Mouse (Mus musculus): ENCODE results near the gene Olfr70. TPM values are rescaled to one million over a fixed set of nuclear protein-coding genes. Genes with fewer than 3 reads are reported as not detected.

The Olfr70 gene
- not detected in 2 replicates for polyA plus RNA-seq (2015; fragmentation: Nextera tagmentation; extraction: Ambion mirVana)

GRCm38 (mm10) chr4:43700707-43701106, at the start of gene Olfr70:
TSS of gene Olfr70 (minus strand) at chr4:43700807.
- WGBS = 89% methylated on average over 6 of the region's 6 CpGs
- no peaks in the 10 kb centered on the region for H3K27me3 ChIP-seq
- no peak within 1 kb of the TSS for H3K9ac ChIP-seq
- H3K4me1 ChIP-seq (replicated peaks) = no peaks in the 10 kb centered on the region
- no peak for ATAC-seq (ENCODE audit: low FRiP score, low read depth)
- no peaks in the 10 kb centered on the region for H3K9me3 ChIP-seq
- no peak within 1 kb of the TSS for H3K4me2 ChIP-seq
- no peak within 1 kb of the TSS for H3K27ac ChIP-seq (replicated peaks)
- H3K36me3 ChIP-seq = no peaks in the 10 kb centered on the region
- H3K4me3 ChIP-seq = no peak within 1 kb of the TSS

DNA sequence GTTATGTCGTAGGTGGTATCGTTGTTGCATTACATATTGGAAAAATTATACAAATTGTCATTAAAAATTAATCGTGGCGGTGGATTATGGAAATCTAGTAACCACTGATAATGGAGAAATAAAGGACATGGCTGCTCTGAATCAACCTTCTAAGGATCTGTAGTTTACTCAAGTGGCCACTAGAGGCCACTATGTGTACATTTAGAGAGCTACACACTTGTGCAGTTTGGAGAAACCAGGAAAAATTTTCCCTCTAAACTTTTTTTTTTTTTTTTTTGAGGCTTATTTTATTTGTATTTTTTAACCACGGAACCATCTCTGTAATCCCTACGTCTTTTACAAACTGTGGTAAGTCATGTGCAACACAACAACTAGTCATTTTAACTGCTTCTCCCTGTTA, 44.6 kb upstream of the Olfr70 start:
- 15% methylated on average over 6 of the region's 6 CpGs for WGBS

DNA sequence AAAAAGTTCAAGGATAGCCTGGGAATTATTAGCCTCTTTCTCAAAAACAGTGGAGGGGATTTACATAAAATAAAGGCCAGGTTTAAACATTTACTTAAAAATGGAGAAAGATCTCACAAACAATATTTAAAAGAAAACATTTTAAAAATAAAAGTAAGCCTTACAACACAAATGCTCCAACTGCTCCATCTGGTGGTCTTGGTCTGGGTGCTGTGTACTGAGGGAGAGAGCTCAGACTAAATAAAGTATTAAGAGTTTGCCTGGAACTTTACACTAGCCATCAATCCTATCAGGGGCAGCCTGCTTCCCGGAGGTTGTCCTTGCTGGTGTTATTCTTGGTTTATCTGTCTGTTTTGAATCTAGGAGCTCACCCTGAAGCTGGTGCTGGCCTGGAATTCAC, 42.5 kb upstream of the Olfr70 start:
- Histone ChIP-seq H3K27me3 (no peaks in the 10 kb centered on the region), H3K4me1 (replicated peaks) (no peaks in the 10 kb centered on the region), H3K27ac (replicated peaks) (no peak overlapping the region), H3K9ac (no peak overlapping the region), H3K36me3 (no peaks in the 10 kb centered on the region), H3K4me2 (no peak overlapping the region), H3K9me3 (no peaks in the 10 kb centered on the region), H3K4me3 (no peak overlapping the region)
- WGBS = 66% methylated on average over 1 of the region's 1 CpGs
- no peak for ATAC-seq (ENCODE audit: low FRiP score, low read depth)

More for the DNA sequence above, 44.6 kb upstream of the Olfr70 start:
- H3K4me1 ChIP-seq (replicated peaks) = no peaks in the 10 kb centered on the region
- ATAC-seq (ENCODE audit: low FRiP score, low read depth) = no peak
- no peaks in the 10 kb centered on the region for H3K9me3 ChIP-seq
- no peak overlapping the region for H3K4me2 ChIP-seq
- H3K9ac ChIP-seq = no peak overlapping the region
- no peak overlapping the region for H3K27ac ChIP-seq (replicated peaks)
- no peak overlapping the region for H3K4me3 ChIP-seq
- no peaks in the 10 kb centered on the region for H3K36me3 ChIP-seq
- H3K27me3 ChIP-seq = no peaks in the 10 kb centered on the region

DNA sequence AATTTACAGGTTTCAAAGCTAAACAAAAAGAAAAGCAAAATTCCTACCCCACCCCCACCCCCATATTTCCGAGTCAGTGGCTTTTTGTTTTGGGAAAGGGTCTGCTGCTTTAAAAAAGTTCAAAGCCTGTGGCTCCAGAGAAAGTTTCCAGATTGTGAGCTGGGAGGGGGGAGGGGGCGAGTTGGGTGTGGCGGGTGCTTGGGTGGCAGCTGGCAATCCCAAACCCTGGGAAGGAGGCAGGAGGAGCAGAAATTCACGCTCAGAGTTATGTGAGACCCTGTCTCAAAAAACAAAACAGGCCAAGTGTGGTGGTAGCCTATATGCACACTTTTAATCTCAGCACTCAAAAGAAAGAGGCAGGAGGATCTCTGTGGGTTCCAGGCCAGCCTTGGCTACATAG, 42.0 kb upstream of the Olfr70 start:
- H3K36me3 ChIP-seq = no peaks in the 10 kb centered on the region
- no peaks in the 10 kb centered on the region for H3K9me3 ChIP-seq
- WGBS = 29% methylated on average over 4 of the region's 4 CpGs
- no peak overlapping the region for H3K27ac ChIP-seq (replicated peaks)
- ATAC-seq (ENCODE audit: low FRiP score, low read depth) = no peak
- no peaks in the 10 kb centered on the region for H3K4me1 ChIP-seq (replicated peaks)
- no peak overlapping the region for H3K4me3 ChIP-seq
- H3K4me2 ChIP-seq = no peak overlapping the region
- H3K27me3 ChIP-seq = no peaks in the 10 kb centered on the region
- H3K9ac ChIP-seq = no peak overlapping the region

- H3K27ac ChIP-seq (replicated peaks) = no peak overlapping the region
- WGBS = 65% methylated on average over 5 of the region's 5 CpGs
- H3K36me3 ChIP-seq = no peaks in the 10 kb centered on the region
- H3K4me2 ChIP-seq = no peak overlapping the region
- no peaks in the 10 kb centered on the region for H3K4me1 ChIP-seq (replicated peaks)
- H3K9me3 ChIP-seq = no peaks in the 10 kb centered on the region
- H3K27me3 ChIP-seq = no peaks in the 10 kb centered on the region
- H3K4me3 ChIP-seq = no peak overlapping the region
- H3K9ac ChIP-seq = no peak overlapping the region
- ATAC-seq (ENCODE audit: low FRiP score, low read depth) = no peak
These were observed 40.9 kb upstream of the Olfr70 start for GRCm38 (mm10) chr4:43741526-43741925.

DNA sequence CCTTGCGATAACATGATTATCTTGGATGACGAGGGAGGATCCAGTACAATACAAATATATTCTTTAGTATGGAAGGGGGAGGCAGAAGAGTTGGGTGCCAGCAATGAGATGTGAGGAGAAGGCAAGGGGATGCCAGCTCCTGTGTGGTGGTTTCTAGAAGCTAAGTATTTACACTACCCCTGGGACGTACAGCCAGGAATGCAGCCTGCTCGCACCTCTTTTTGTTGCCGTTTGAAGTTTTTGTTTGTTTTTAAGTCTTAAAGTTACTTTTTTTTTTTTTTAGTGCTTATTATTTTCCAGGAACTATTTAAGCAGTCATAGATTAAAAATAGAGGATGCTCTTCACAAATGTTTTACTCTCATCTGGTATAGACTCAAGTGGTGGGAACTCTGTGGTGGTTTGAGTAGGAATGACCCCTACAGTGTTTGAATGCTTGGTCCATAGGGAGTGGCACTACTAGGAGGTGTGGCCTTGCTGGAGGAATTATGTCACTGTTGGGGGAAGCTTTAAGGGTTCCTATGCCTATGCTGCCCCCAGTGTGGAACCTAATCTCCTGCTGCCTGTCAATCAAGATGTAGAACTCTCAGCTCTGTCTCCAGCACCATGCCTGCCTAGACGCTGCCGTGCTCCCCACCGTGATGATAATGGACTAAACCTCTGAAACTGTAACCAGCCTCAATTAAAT, 38.5 kb upstream of the Olfr70 start:
- Histone ChIP-seq H3K36me3 (no peaks in the 10 kb centered on the region), H3K9ac (no peak overlapping the region), H3K27ac (replicated peaks) (no peak overlapping the region), H3K9me3 (no peaks in the 10 kb centered on the region), H3K4me2 (no peak overlapping the region), H3K4me3 (no peak overlapping the region), H3K27me3 (no peaks in the 10 kb centered on the region), H3K4me1 (replicated peaks) (no peaks in the 10 kb centered on the region)
- WGBS = 76% methylated on average over 8 of the region's 8 CpGs
- no peak for ATAC-seq (ENCODE audit: low FRiP score, low read depth)

GRCm38 (mm10) chr4:43737144-43737543, 36.5 kb upstream of the Olfr70 start:
- Histone ChIP-seq H3K9ac (no peak overlapping the region), H3K4me2 (no peak overlapping the region), H3K36me3 (no peaks in the 10 kb centered on the region), H3K4me1 (replicated peaks) (no peaks in the 10 kb centered on the region), H3K9me3 (no peaks in the 10 kb centered on the region), H3K27me3 (no peaks in the 10 kb centered on the region), H3K4me3 (no peak overlapping the region), H3K27ac (replicated peaks) (no peak overlapping the region)
- ATAC-seq (ENCODE audit: low FRiP score, low read depth) = no peak
- 58% methylated on average over 6 of the region's 6 CpGs for WGBS

- no peak overlapping the region for H3K4me3 ChIP-seq
- H3K4me2 ChIP-seq = no peak overlapping the region
- no peak for ATAC-seq (ENCODE audit: low FRiP score, low read depth)
- H3K27ac ChIP-seq (replicated peaks) = no peak overlapping the region
- no peaks in the 10 kb centered on the region for H3K9me3 ChIP-seq
- no peaks in the 10 kb centered on the region for H3K4me1 ChIP-seq (replicated peaks)
- H3K9ac ChIP-seq = no peak overlapping the region
- WGBS = 87% methylated on average over 5 of the region's 5 CpGs
- no peaks in the 10 kb centered on the region for H3K36me3 ChIP-seq
- H3K27me3 ChIP-seq = no peaks in the 10 kb centered on the region
These were observed 32.6 kb upstream of the Olfr70 start for GRCm38 (mm10) chr4:43733186-43733585.

GRCm38 (mm10) chr4:43732171-43732570, 31.6 kb upstream of the Olfr70 start:
- WGBS = 43% methylated on average over 1 of the region's 1 CpGs
- Histone ChIP-seq H3K36me3 (no peaks in the 10 kb centered on the region), H3K9me3 (no peaks in the 10 kb centered on the region), H3K27ac (replicated peaks) (no peak overlapping the region), H3K4me2 (no peak overlapping the region), H3K27me3 (no peaks in the 10 kb centered on the region), H3K9ac (no peak overlapping the region), H3K4me3 (no peak overlapping the region), H3K4me1 (replicated peaks) (no peaks in the 10 kb centered on the region)
- ATAC-seq (ENCODE audit: low FRiP score, low read depth) = no peak

DNA sequence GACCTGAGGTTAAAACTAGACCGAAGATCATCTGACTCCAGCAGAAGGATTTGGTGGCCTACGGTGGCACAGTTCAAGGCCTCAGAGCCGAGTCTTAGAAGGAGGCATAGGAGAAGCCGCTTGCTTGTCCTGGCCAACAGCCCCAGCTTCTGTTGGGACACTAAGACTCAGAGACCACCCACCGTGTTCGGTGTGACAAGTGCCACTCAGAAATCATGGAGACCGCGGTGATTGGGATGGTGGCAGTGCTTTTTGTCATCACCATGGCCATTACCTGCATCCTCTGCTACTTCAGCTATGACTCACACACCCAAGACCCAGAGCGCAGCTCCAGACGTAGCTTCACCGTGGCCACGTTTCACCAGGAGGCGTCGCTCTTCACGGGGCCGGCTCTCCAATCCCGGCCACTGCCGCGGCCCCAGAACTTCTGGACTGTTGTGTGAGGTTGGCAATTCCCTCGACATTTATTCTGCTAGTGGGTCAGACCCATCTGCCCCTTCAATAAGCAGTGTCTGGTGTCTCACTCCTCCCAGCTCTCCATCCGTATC, 30.2 kb upstream of the Olfr70 start:
- no peaks in the 10 kb centered on the region for H3K27me3 ChIP-seq
- WGBS = 80% methylated on average over 21 of the region's 21 CpGs
- H3K36me3 ChIP-seq = no peaks in the 10 kb centered on the region
- H3K4me1 ChIP-seq (replicated peaks) = no peaks in the 10 kb centered on the region
- H3K9me3 ChIP-seq = no peaks in the 10 kb centered on the region
- no peak overlapping the region for H3K27ac ChIP-seq (replicated peaks)
- no peak for ATAC-seq (ENCODE audit: low FRiP score, low read depth)
- no peak overlapping the region for H3K4me2 ChIP-seq
- no peak overlapping the region for H3K4me3 ChIP-seq
- no peak overlapping the region for H3K9ac ChIP-seq

DNA sequence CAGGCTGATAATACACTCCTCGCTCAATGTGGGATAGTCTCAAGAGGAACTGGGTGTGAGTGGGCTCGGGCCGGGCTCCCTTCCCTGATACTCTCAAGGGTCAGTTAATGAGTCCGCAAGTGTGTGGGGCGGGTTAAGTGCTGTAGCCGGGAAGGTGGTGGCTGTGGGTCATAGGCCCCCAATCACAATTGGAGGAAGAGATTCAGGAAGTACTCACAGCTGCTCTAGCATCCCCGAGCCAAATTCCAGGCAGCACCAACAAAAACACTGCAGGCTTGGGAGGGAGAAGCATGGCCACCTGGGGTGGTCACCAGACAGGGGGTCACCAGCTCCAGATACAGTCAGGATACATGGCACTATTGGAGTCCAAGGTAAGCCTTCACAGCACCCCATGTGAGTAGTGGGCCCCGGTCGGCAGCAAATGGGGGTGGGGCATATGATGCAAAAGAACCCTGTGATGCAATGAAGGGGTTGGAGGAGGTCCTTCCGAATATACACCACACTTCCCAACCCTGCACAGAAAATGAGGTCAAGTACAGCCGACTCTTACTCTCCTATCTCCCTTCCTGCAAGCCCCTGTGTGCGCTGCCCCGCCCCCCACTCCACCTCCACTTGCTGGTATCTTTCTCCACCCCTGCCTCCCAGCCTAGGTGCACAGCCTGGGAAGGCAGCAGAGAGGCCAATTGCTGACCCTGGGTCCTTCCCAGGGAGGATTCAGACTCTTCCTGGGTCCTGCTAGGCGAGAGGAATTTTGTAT, 29.4 kb upstream of the Olfr70 start, which contains the start of gene Spaar:
Gene Spaar (plus strand): TSS at position 241 of the 757 bp plus-strand sequence.
- no peak within 1 kb of the TSS for H3K4me2 ChIP-seq
- no peaks in the 10 kb centered on the region for H3K27me3 ChIP-seq
- WGBS = 71% methylated on average over 14 of the region's 14 CpGs
- no peaks in the 10 kb centered on the region for H3K4me1 ChIP-seq (replicated peaks)
- no peaks in the 10 kb centered on the region for H3K36me3 ChIP-seq
- no peak within 1 kb of the TSS for H3K4me3 ChIP-seq
- no peak for ATAC-seq (ENCODE audit: low FRiP score, low read depth)
- H3K9ac ChIP-seq = no peak within 1 kb of the TSS
- no peak within 1 kb of the TSS for H3K27ac ChIP-seq (replicated peaks)
- no peaks in the 10 kb centered on the region for H3K9me3 ChIP-seq

GRCm38 (mm10) chr4:43729126-43729525, 28.5 kb upstream of the Olfr70 start:
- Histone ChIP-seq H3K4me2 (no peak overlapping the region), H3K9me3 (no peaks in the 10 kb centered on the region), H3K27ac (replicated peaks) (no peak overlapping the region), H3K27me3 (no peaks in the 10 kb centered on the region), H3K36me3 (no peaks in the 10 kb centered on the region), H3K4me1 (replicated peaks) (no peaks in the 10 kb centered on the region), H3K9ac (no peak overlapping the region), H3K4me3 (no peak overlapping the region)
- ATAC-seq (ENCODE audit: low FRiP score, low read depth) = no peak
- WGBS = 89% methylated on average over 3 of the region's 3 CpGs

All from hindbrain, embryonic 15.5 days (tissue).